Mouse (Mus musculus) limb, embryonic 14.5 days (tissue): ENCODE measurements around the gene Ror1. TPM values are rescaled to one million over a fixed set of nuclear protein-coding genes. Genes with fewer than 3 reads are reported as not detected.

Source experiments
- ATAC-seq: fragments of 200-750 bp; cut with Nextera tagmentation; 2 replicates; pipeline ENCODE4 v1.8.0; 2017; ENCODE audit warnings: low read depth, moderate number of reproducible peaks, moderate TSS enrichment; ENCODE audit not compliant: low FRiP score
- DNase-seq: peaks from one replicate; pipeline ENCODE4 v3.0.0-alpha.2; 2015; ENCODE audit warnings: low spot score
- H3K27ac ChIP-seq: fragments of 300-500 bp; sonication (generic); replicated peaks from 2 replicates; pipeline ENCODE4 v1.5.1; 2014; ENCODE audit warnings: low read depth, mild to moderate bottlenecking, low read length, moderate library complexity, mixed read lengths
- H3K27me3 ChIP-seq: fragments of 300-500 bp; sonication (generic); 2 replicates; pipeline ENCODE4 v1.6.1; 2014; ENCODE audit warnings: low read length, mixed read lengths; ENCODE audit not compliant: control insufficient read depth, insufficient read depth
- H3K36me3 ChIP-seq: fragments of 300-500 bp; sonication (generic); 2 replicates; pipeline ENCODE4 v1.6.1; 2014; ENCODE audit warnings: mild to moderate bottlenecking, low read length, moderate library complexity, mixed read lengths; ENCODE audit not compliant: control insufficient read depth, insufficient read depth
- H3K4me1 ChIP-seq: fragments of 300-500 bp; sonication (generic); 2 replicates; pipeline ENCODE4 v1.6.1; 2014; ENCODE audit warnings: antibody characterized with exemption, low read length, mixed read lengths; ENCODE audit not compliant: control insufficient read depth, insufficient read depth
- H3K4me2 ChIP-seq: fragments of 300-500 bp; sonication (generic); replicated peaks from 2 replicates; pipeline ENCODE4 v1.6.1; 2014; ENCODE audit warnings: low read depth, mild to moderate bottlenecking, low read length, moderate library complexity; ENCODE audit not compliant: severe bottlenecking
- H3K4me3 ChIP-seq: fragments of 300-500 bp; sonication (generic); replicated peaks from 2 replicates; pipeline ENCODE4 v1.5.1; 2014; ENCODE audit warnings: low read length
- H3K9ac ChIP-seq: fragments of 300-500 bp; sonication (generic); 2 replicates; pipeline ENCODE4 v1.6.1; 2014; ENCODE audit warnings: mild to moderate bottlenecking, low read depth, low read length, moderate library complexity; ENCODE audit not compliant: severe bottlenecking
- H3K9me3 ChIP-seq: fragments of 300-500 bp; sonication (generic); 2 replicates; pipeline ENCODE4 v1.6.1; 2016; ENCODE audit warnings: low read length; ENCODE audit not compliant: control insufficient read depth
- POLR2A ChIP-seq: fragments of 200-500 bp; IDR thresholded peaks from 2 replicates; pipeline ENCODE4 v1.8.0; 2012; ENCODE audit warnings: inconsistent platforms, mild to moderate bottlenecking, moderate library complexity, borderline replicate concordance; ENCODE audit not compliant: insufficient read depth, insufficient read length; ENCODE audit errors: extremely low read depth
- WGBS: fragments of 180-500 bp; shearing (Covaris S2); extraction: QIAGEN DNeasy Blood & Tissue Kit; methylation state at CpG from one replicate; pipeline ENCODE4 v1.1.7; 2014; 5-methylcytosine and 5-hydroxymethylcytosine counted together
- polyA plus RNA-seq, 2 experiments: library from polyadenylated mRNA; depleted of rRNA in 1 of 2; stranded (reverse) in 1 of 2; unstranded in 1 of 2; fragments of >200 nt; fragmentation: Nextera tagmentation in 1 of 2; extraction: Ambion mirVana in 1 of 2; gene quantifications; 2 replicates each; pipeline versions ENCODE4 v1.2.1 to v1.2.3; 2012 to 2014

Gene Ror1
- polyA plus RNA-seq, 2 experiments: 8.6 to 12.0 TPM

DNA sequence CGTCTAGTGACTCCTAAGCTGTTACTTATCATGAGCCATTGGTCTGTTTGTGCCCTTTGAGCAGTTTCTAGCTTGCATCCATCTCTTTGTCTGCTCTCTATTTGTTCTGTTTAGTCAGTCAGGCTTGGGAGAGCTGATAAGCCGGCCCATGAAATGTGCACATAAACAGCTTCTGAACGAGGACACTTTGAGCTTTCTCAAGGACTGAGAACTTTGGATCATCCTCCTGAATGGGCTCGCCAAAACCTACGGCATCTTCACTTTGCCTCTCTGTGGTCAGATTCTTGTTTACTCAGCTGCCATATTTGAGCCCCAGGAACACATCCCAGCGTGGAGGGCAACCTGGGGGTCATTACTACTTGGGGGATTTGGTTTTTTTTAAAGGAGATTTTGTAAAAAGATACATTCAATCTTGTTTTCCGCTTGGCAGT is 190.5 kb downstream of the Ror1 start:
- Histone ChIP-seq H3K36me3 (0 out of 2 replicates have a peak, but pooled peaks cover 2% of the 10 kb centered on the region), H3K27me3 (no peaks in the 10 kb centered on the region), H3K4me2 (no peak overlapping the region), H3K4me3 (no peak overlapping the region), H3K4me1 (0 out of 2 replicates have a peak, but pooled peaks cover under 1% of the 10 kb centered on the region), H3K9ac (no peak overlapping the region), H3K9me3 (no peaks in the 10 kb centered on the region), H3K27ac (no peak overlapping the region)
- DNase-seq (no peak), ATAC-seq (no peak)
- 72% methylated on average over 7 of the region's 7 CpGs for WGBS
- TF ChIP-seq POLR2A: no peak

DNA sequence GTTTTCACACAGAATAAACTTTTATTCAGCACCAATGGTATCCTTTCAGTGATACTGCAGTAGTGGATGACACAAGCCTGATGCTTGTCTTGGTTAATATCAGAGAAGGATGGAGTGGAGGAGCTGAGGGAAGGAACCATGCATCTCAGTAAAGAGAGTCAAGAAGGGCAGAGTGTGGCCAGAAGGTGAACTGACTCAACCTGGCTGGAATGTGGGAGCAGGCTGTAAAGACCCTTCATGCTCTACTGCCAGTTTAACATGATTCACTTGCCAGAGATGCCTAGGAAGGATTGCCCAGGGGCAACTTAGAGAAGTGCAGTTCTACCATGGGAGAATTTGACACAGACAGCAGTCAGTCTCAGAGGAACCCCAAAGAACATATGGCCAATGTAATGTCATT is 191.2 kb downstream of the Ror1 start:
- H3K9ac ChIP-seq: no peak overlapping the region
- no peaks in the 10 kb centered on the region for H3K9me3 ChIP-seq
- no peaks in the 10 kb centered on the region for H3K27me3 ChIP-seq
- no peak overlapping the region for H3K27ac ChIP-seq
- no peak for TF ChIP-seq POLR2A
- ATAC-seq (no peak), DNase-seq (no peak)
- H3K36me3 ChIP-seq: 0 out of 2 replicates have a peak, but pooled peaks cover under 1% of the 10 kb centered on the region
- 0 out of 2 replicates have a peak, but pooled peaks cover 6% of the 10 kb centered on the region for H3K4me1 ChIP-seq
- no peak overlapping the region for H3K4me3 ChIP-seq
- H3K4me2 ChIP-seq: no peak overlapping the region

DNA sequence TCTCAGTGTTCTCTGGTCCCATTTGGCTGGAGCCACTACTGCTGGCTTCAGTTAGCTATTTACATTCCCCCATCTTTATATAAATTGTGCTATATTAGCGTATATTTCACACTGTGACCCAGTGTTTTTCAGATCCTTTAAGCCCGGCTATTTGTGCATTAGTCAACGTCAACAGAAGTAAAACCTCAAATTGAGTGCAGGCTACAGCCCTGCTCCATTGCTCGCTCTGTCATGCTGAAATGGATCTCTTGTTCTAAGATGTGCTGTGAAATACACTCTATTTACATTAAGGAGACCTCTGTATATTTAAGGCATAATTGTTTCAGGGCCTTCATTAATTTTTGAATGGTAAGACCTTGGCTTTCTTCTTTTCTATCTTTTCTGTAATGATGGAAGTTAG is 192.2 kb downstream of the Ror1 start:
- DNase-seq (no peak), ATAC-seq (no peak)
- 68% methylated on average over 4 of the region's 4 CpGs for WGBS
- Histone ChIP-seq H3K9ac (no peak overlapping the region), H3K36me3 (no peaks in the 10 kb centered on the region), H3K27me3 (no peaks in the 10 kb centered on the region), H3K4me3 (no peak overlapping the region), H3K9me3 (no peaks in the 10 kb centered on the region), H3K4me2 (no peak overlapping the region), H3K27ac (no peak overlapping the region), H3K4me1 (0 out of 2 replicates have a peak, but pooled peaks cover 6% of the 10 kb centered on the region)
- no peak for TF ChIP-seq POLR2A

DNA sequence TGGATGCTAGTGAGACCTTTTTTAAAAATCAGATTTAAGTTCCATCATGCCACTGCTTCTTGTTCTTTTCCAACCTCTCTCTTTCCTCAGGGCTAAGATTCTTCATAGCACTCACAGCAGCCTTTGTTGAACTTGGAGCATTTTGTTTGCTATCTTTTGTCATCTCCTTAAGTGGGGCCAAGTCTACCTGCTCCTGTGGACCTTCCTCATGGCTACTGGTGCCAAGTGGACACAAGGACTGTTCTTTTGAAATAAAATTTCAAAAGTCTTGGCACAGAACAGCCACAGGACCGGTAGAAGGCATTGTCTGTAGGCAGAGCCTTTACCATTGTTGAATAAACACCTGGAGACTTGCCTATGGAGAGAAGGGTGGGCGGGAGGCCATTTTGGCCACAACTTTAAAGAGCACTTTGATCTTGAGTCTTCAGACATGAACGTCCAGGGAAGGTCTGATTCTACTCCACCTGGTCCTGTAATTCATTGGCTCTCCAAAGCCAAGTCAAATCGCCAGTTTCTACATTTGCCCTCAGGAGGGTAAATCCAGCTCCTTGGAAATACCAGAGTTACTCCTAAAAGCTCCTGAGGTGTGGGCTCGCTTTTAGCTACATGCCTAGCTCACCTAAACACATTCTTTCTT is 195.5 kb downstream of the Ror1 start:
- no peak overlapping the region for H3K9ac ChIP-seq
- 0 out of 2 replicates have a peak, but pooled peaks cover 6% of the 10 kb centered on the region for H3K4me1 ChIP-seq
- no peaks in the 10 kb centered on the region for H3K9me3 ChIP-seq
- TF ChIP-seq POLR2A: no peak
- H3K36me3 ChIP-seq: no peaks in the 10 kb centered on the region
- no peak overlapping the region for H3K4me2 ChIP-seq
- no peak overlapping the region for H3K27ac ChIP-seq
- 50% methylated on average over 5 of the region's 5 CpGs for WGBS
- H3K27me3 ChIP-seq: no peaks in the 10 kb centered on the region
- no peak for ATAC-seq
- no peak overlapping the region for H3K4me3 ChIP-seq
- no peak for DNase-seq

DNA sequence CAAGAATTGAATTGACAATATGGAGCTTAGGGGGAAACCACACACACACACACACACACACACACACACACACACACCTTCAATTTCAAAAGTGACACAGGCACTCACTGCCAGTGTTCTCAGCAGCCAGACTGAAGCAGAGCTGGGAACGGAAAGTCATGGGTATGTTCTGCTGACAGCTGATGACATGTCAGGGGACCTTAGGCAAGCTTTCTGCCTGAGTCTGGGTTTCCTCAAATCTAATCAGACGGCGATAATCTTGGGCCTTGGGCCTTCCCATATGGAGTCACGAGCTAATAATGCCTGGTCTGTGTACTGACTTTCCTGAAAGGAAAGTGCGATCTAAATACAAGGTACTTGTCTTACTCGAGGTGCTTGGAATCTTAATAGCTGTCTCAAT is 202.1 kb downstream of the Ror1 start:
- H3K4me3 ChIP-seq: no peak overlapping the region
- no peak for DNase-seq
- H3K36me3 ChIP-seq: no peaks in the 10 kb centered on the region
- no peaks in the 10 kb centered on the region for H3K4me1 ChIP-seq
- 33% methylated on average over 6 of the region's 6 CpGs for WGBS
- H3K27me3 ChIP-seq: no peaks in the 10 kb centered on the region
- H3K27ac ChIP-seq: no peak overlapping the region
- no peak overlapping the region for H3K4me2 ChIP-seq
- no peak for TF ChIP-seq POLR2A
- no peak for ATAC-seq
- no peak overlapping the region for H3K9ac ChIP-seq
- no peaks in the 10 kb centered on the region for H3K9me3 ChIP-seq

DNA sequence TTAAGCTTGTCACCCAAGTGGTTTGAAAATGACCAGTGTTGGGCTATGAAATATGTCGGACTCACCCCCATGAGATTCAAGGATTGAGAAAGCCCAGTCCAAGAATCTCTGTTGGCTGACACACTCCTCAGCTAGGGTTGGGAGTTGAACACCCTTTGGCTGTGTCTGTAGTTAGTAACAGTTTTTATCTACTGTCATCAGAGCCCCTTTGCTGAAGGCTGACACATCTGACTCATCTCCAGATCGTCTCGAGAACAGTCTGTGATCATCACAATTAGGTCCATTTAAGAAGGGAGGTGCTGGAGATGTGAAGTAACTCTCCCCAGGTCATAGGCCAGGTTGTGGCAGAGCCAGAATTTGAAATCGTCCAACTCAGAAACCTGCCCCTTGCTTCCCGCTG is 203.0 kb downstream of the Ror1 start:
- no peaks in the 10 kb centered on the region for H3K4me1 ChIP-seq
- H3K4me2 ChIP-seq: no peak overlapping the region
- no peaks in the 10 kb centered on the region for H3K27me3 ChIP-seq
- H3K9ac ChIP-seq: no peak overlapping the region
- 84% methylated on average over 5 of the region's 5 CpGs for WGBS
- no peak overlapping the region for H3K4me3 ChIP-seq
- no peak for TF ChIP-seq POLR2A
- DNase-seq (no peak), ATAC-seq (no peak)
- H3K36me3 ChIP-seq: no peaks in the 10 kb centered on the region
- no peak overlapping the region for H3K27ac ChIP-seq
- no peaks in the 10 kb centered on the region for H3K9me3 ChIP-seq
